Mouse (Mus musculus) lung, adult 2 months (tissue): ENCODE data around the gene Rnf6. TPM values are rescaled to one million over a fixed set of nuclear protein-coding genes. Genes with fewer than 3 reads are reported as not detected.

ENCODE experiments used
- DNase-seq: peaks from one replicate; pipeline ENCODE4 v3.0.0; 2022
- H3K4me1 ChIP-seq: fragments of 200-500 bp; 2 replicates; pipeline ENCODE4 v1.6.1; 2011; ENCODE audit warnings: low read length; ENCODE audit not compliant: control insufficient read depth, insufficient read depth
- H3K4me3 ChIP-seq: fragments of 200-500 bp; replicated peaks from 2 replicates; pipeline ENCODE3; 2011; ENCODE audit warnings: low read depth, mild to moderate bottlenecking, control low read depth, low read length; ENCODE audit errors: extremely low read depth
- CTCF ChIP-seq: fragments of 200-500 bp; IDR thresholded peaks from 2 replicates; pipeline ENCODE4 v1.5.1; 2011; ENCODE audit warnings: mild to moderate bottlenecking, low read length, control low read depth; ENCODE audit not compliant: insufficient read depth
- POLR2A ChIP-seq: fragments of 200-500 bp; IDR thresholded peaks from 2 replicates; pipeline ENCODE4 v1.6.1; 2011; ENCODE audit warnings: low read depth, mild to moderate bottlenecking, control low read depth, low read length, borderline replicate concordance; ENCODE audit errors: extremely low read depth
- WGBS: fragments of 180-500 bp; shearing (Covaris S2); methylation state at CpG from one replicate; pipeline ENCODE4 v1.1.7; 2018; 5-methylcytosine and 5-hydroxymethylcytosine counted together
- polyA plus RNA-seq: library from polyadenylated mRNA; depleted of rRNA; stranded (reverse); fragments of >200 nt; gene quantifications from 2 replicates; pipeline ENCODE4 v1.2.3, GENCODE M21; 2012; rRNA removed

Rnf6 gene
- polyA plus RNA-seq = 15.7 and 25.9 TPM in 2 replicates

- WGBS = under 1% methylated on average over 67 of the region's 67 CpGs
- Histone ChIP-seq H3K4me1 (no peaks in the 10 kb centered on the region; the same call in 1 of the 2 replicates), H3K4me3 (peak within 1 kb of the TSS; percentile 95)
- peak; percentile 81; the same call in 1 of the 2 replicates for TF ChIP-seq POLR2A
- no peak for TF ChIP-seq CTCF
- DNase-seq = peak; percentile 87
Observed at GRCm38 (mm10) chr5:146220879-146221714, at the start of gene Rnf6. Rnf6 (minus strand) TSS chr5:146221555.

- 75% methylated on average over 9 of the region's 9 CpGs for WGBS
- no peak for DNase-seq
- H3K4me3 ChIP-seq = no peak overlapping the region
- H3K4me1 ChIP-seq = peaks cover 8% of the 10 kb centered on the region
- TF ChIP-seq POLR2A (no peak), CTCF (no peak)
Observed at GRCm38 (mm10) chr5:146270593-146270992, 49.2 kb upstream of the Rnf6 start.

GRCm38 (mm10) chr5:146267776-146268175 lies 46.4 kb upstream of the Rnf6 start:
- TF ChIP-seq CTCF (no peak), POLR2A (no peak)
- no peak overlapping the region for H3K4me3 ChIP-seq
- no peak for DNase-seq
- no peaks in the 10 kb centered on the region; the same call in 1 of the 2 replicates for H3K4me1 ChIP-seq
- 80% methylated on average over 7 of the region's 7 CpGs for WGBS

GRCm38 (mm10) chr5:146265934-146266591 lies 44.7 kb upstream of the Rnf6 start:
- TF ChIP-seq POLR2A = no peak
- no peak for TF ChIP-seq CTCF
- no peaks in the 10 kb centered on the region; the same call in 1 of the 2 replicates for H3K4me1 ChIP-seq
- WGBS = 80% methylated on average over 4 of the region's 6 CpGs
- DNase-seq = no peak
- H3K4me3 ChIP-seq = no peak overlapping the region

- DNase-seq = no peak
- TF ChIP-seq CTCF = peak; percentile 57
- TF ChIP-seq POLR2A = no peak
- no peak overlapping the region for H3K4me3 ChIP-seq
- WGBS = 55% methylated on average over 9 of the region's 9 CpGs
- H3K4me1 ChIP-seq = no peaks in the 10 kb centered on the region; the same call in 1 of the 2 replicates
Observed at GRCm38 (mm10) chr5:146260003-146260402, 38.6 kb upstream of the Rnf6 start.

- Histone ChIP-seq H3K4me1 (peaks cover 30% of the 10 kb centered on the region), H3K4me3 (no peak overlapping the region)
- 63% methylated on average over 5 of the region's 5 CpGs for WGBS
- no peak for TF ChIP-seq POLR2A
- TF ChIP-seq CTCF = no peak
- no peak for DNase-seq
Observed at GRCm38 (mm10) chr5:146253644-146254043, 32.3 kb upstream of the Rnf6 start.

GRCm38 (mm10) chr5:146251663-146252429 lies 30.5 kb upstream of the Rnf6 start:
- TF ChIP-seq POLR2A (no peak), CTCF (no peak)
- 42% methylated on average over 5 of the region's 5 CpGs for WGBS
- H3K4me1 ChIP-seq = peaks cover 39% of the 10 kb centered on the region
- no peak for DNase-seq
- H3K4me3 ChIP-seq = no peak overlapping the region

GRCm38 (mm10) chr5:146250369-146251075 lies 29.2 kb upstream of the Rnf6 start:
- Histone ChIP-seq H3K4me1 (peaks cover 39% of the 10 kb centered on the region), H3K4me3 (no peak overlapping the region)
- WGBS = 56% methylated on average over 12 of the region's 12 CpGs
- no peak for TF ChIP-seq POLR2A
- no peak for TF ChIP-seq CTCF
- no peak for DNase-seq
